Mouse (Mus musculus) olfactory bulb, adult 2 months (tissue): ENCODE results near the gene Abca12.

Experiments
- CTCF ChIP-seq: fragments of 200-500 bp; IDR thresholded peaks from 2 replicates; pipeline ENCODE4 v1.5.1; 2012; ENCODE audit warnings: low read depth, mild to moderate bottlenecking, low read length, moderate library complexity; ENCODE audit not compliant: insufficient read depth
- POLR2A ChIP-seq: fragments of 200-500 bp; IDR thresholded peaks from 2 replicates; pipeline ENCODE4 v1.6.1; 2012; ENCODE audit warnings: mild to moderate bottlenecking, low read depth, low read length, moderate library complexity; ENCODE audit not compliant: insufficient read depth

GRCm38 (mm10) chr1:71414084-71414483, 626 bp downstream of the Abca12 start:
- TF ChIP-seq CTCF (no peak), POLR2A (no peak)
